Mouse (Mus musculus) right cerebral cortex, postnatal 36 days (tissue): ENCODE measurements around the gene Cd300ld5.
A peak's percentile ranks its signal among the peaks of the same experiment; 100 is the strongest.
"Not testable (repeated sequence)": the region's sequence is repeated elsewhere in the genome, so short reads cannot be mapped to it uniquely, and the experiment has no call there.

Experiments used
- DNase-seq, 2 experiments: peaks; one replicate each; pipeline ENCODE4 v3.0.0; 2022; ENCODE audit warnings: low spot score in 2 of 2, mixed read lengths in 1 of 2

The Cd300ld5 gene

DNA sequence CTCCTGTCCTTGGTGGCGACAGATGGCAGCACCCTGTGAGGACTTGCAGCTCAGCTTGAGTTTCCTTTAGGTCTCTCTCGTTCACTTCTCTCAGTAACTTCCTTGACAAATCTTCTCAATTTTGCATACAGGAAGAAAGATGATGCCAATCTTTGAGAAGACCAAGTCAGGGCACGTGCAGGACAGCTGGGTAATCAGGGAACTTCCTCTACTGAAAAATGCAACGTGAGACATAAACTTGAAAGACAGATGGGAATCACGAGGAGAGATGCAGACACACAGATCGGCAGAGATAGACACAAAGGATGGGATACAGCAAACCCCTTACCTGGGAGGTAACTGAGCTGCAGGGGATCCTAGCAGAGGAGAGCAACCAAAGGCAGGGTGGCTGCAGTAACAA is at the start of gene Cd300ld5:
Gene Cd300ld5, minus strand, starts transcription at position 101 of the 400 bp plus-strand sequence.
- DNase-seq = not testable (repeated sequence)

DNA sequence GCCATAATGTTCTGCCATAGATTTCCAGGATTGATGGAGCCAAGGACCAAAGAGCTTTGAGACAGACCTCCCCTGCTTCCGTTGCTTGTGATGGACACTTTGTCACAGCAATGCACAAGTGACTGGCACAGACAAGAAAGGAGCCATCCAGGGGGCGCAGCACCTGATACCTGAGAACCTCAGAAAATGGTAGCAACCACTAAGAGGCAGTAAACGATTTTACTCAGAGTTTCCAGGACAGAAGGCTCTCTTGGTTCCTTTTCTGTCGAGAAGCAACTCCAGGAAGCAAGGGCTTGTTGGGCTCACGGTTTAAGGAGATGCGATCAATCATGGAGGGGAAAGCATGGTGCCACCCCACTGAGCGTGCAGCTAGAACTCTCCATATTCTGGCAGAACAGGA is 48.6 kb upstream of the Cd300ld5 start:
- DNase-seq = no peak

GRCm38 (mm10) chr11:115085064-115085463 is 47.5 kb upstream of the Cd300ld5 start:
- no peak for DNase-seq

DNA sequence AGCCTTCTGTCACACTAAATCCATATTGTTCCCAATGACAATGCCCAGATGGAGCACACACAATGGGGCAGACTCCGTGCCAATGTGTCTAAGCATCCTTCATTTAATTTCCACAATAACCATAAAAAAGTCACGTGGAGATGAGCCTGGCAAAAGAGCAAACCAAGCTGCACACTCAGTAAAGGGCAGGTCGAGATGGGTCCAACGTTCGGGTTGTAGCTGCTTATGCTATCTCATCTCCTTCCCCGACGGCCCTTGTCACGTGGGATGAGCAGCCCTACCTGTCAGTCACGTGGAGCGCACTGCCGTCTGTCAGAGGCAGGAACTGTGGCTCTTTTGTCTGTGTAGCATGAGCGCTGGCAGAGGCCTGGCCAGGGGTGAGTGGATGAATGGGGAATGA is 47.0 kb upstream of the Cd300ld5 start:
- DNase-seq = no peak

DNA sequence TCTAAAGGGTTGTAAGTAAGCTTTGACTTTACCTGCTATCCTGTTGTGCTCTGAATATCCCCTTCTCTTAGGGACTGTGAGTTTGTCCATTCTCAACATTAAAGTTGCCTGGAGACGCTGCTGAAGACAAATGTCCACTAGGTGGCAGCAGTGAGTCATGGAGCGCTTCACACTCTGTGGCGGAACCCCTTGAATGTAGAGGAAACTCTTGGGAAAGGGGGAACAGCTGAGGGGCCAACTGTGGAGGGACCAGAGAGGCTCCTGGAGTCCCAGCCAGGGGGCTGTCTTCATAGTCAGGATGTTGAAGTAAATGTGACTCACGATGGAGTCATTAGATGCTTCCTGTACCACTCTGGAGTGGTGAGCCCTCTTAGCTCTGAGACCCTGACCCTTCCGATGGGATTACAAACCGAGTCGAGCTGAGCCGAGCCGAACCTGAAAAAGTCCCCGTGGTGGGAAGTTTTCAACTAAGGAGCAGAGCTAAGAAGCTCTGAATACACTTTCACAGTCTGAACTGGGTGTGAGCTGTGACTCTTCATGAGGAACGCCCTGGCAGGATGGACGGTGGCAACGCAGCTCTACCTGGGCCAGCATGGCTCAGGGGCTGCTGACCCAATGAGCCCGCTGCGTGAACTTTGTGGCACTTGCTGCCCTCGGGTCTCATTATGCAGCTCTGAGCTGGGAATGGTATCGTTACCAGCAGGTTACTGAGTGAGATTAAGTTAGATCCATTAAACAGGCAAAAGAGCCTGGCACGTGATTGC is 46.0 kb upstream of the Cd300ld5 start:
- DNase-seq = peak; percentile 28 to 34

- no peak for DNase-seq
Measured at GRCm38 (mm10) chr11:115082196-115082595, 44.6 kb upstream of the Cd300ld5 start.

GRCm38 (mm10) chr11:115081373-115081772 is 43.8 kb upstream of the Cd300ld5 start:
- no peak for DNase-seq

DNA sequence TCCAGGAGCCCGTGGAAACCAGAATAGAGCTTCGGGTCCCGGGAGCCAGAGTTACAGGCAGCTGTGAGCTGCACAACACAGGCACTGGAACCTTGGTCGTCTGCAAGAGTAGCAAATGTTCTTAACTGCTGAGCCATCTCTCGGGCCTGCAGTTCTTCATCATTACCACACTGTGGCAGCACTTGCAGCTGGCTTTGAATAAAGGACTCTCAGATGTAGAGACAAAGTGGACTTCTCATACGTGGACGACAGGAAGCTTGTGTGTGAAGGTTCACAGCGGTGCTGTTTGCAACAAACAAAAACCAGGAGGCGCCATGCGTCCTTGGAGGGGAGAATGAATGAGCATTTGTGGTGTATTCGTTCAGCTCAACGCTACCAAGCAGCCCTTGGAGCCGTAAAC is 43.3 kb upstream of the Cd300ld5 start:
- peak; percentile 24 to 29 for DNase-seq

DNA sequence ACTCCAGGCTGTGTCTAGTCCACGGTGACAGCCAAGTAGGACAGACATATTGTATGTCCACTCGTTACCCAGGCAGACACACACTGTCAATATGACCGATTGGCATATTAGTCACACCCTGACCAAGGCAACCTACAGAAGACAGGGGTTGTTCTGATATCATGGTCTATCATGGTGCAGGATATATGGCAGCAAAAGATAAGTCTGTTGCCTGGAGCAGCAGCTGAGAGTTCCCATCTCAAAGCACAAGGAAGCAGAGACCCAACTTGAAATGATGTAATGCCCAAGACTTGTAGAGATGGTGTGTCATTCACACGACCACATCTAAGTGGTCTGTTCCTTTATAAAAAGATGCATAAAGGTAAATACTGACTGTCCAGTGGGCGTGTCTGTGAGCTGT is 41.1 kb upstream of the Cd300ld5 start:
- no peak for DNase-seq

DNA sequence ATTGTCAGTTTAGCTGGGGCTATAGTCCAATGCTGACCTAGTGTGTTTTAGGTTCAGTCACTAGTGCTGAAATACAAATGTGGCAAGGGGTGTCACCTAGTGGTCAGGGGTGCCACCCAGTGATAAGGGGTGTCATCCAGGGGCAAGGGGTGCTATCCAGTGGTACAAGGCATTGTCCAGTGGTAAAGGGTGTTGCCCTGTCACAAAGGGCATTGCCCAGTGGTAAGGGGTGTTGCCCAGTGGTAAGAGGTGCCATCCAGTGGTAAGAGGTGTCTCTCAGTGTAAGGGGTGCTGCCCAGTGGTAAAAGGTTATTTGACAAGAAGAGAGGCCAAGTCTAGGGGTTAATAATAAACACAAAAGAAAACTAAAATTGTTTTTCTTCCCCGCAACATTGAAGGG is 39.9 kb upstream of the Cd300ld5 start:
- no peak for DNase-seq

DNA sequence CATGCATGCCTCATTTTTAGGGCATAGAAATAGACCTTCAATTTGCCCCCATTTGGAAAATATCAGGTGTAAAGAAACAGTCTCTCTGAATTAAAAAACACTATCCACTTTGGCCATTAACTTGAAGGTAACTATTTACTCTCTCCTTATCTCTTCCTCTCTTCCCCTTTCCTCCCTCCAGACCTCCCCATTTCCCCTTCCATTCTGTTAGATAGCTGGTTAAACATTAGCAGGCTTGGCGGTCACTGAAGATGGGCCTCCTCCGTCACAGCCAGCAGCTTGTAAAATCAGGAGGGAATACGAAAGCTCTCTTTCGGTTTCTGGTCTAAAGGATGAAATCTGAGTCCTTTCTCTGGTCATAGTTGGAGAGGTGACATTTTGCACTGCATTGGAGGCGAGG is 38.3 kb upstream of the Cd300ld5 start:
- no peak for DNase-seq

DNA sequence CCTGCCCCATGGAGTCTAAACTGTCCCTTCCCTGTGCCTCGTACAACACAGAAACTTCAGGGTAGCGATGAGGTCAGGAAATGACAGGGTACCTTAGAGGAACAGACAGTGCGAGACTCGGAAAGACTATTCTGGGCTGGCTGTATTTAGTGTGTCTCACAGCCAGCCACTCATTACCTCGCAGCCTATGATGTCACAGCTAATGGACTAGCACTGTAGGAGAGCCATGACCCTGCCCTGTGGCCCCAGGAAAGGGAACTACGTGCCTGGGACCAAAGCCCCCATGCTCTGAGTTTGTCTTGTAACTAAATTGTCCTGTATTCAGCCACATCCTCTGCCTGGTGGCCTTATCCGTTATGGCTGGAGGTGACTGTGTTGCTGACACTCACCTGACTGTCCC is 37.8 kb upstream of the Cd300ld5 start:
- no peak for DNase-seq

DNA sequence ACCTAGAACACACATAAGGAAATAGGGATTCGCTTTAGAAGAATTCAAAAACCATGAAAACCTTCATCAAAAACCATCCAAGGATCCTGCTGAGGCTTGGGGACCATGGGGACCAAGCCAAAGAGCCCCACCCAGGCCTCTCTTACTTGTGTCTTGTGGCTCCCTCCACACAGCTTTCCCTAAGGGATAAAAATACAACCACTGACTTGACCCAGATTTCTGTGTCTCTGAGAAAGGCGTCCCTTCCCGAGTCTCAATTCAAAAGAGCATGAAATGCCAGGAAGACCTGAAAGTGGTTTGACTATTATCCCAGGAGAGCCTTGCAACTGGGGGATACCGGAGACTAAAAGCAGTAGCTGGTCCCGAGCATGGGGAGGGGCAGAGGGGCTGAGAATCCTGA is 35.4 kb upstream of the Cd300ld5 start:
- DNase-seq = no peak

DNA sequence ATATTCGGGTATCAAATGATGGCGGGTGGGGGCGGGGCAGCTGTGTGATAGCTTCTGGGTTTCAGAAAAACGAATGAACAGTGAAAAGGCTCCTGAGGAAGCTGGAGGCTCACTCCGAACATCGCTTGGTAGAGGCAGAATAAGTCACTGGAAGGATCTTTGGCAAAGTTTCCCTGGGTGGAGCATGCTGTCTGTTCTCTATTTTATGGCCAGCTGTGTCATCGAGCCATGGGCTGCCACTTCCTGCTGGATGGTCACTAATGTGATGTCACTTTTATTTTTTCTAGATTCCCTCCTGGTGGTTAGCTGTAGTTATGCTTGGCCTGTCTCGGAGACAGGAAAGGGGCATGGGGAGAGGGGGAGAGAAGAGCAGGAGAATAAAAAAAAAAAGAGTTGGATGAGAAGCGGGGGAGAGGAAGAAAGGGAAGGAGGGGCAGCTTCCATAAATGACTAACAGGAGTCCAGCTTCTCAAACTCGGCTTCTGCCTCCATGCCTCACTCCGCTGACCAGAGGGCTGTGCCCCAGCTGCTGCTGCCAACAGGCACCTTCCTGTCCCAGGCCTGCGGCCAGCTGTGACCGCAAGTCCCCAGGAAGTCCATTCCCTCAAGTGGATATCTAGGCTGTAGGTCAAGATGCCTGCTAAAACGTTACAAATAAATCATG is 34.2 kb upstream of the Cd300ld5 start:
- DNase-seq = no peak

DNA sequence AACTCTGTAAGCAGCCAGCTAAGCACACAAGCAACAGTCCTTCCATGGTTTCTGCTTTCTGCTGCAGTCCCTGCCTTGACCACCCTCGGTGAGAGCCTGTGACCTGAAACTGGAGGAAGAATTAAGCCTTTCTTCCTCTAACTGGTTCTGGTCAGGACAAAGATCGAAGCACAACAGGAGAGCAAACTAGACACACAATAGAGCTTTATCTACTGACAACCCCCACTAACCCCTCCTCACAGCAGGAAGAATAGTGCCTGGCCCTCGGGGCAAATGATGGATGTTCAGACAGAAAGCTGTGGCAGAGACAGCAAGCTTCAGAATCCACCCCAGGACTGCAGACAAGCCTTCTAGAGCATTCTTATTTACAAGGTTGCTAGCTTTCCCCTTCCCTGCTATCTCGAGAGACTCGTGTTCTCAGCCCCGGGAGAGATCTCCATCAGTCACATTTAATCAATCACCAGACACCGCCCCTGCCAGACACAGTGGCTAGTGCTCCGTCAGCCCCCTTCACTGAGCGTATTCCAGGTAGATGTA is 33.5 kb upstream of the Cd300ld5 start:
- DNase-seq = no peak

- DNase-seq = no peak
Measured at GRCm38 (mm10) chr11:115066768-115067167, 29.2 kb upstream of the Cd300ld5 start.

DNA sequence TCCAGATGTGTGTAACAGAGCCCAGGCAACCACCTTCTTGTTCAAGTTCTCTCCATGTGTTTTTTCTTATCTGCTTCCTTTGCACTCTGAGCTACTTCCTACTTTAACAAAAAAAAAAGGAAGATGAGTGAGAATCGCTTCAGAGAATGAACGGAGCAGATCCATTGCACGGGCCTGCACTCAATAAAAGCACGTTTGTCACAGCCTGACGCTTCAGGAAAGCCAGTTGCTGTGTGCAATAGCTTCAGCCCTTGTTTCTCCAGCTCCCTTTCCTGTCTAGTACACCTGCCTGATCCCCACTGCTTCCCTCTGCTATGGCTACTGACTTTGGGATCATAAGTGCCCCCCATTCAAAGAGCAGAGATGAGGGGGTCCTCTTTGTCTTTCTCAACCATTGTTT is 24.5 kb upstream of the Cd300ld5 start, which contains the start of gene Cd300e:
Gene Cd300e, minus strand, starts transcription at position 101 of the 400 bp plus-strand sequence.
- DNase-seq = no peak

DNA sequence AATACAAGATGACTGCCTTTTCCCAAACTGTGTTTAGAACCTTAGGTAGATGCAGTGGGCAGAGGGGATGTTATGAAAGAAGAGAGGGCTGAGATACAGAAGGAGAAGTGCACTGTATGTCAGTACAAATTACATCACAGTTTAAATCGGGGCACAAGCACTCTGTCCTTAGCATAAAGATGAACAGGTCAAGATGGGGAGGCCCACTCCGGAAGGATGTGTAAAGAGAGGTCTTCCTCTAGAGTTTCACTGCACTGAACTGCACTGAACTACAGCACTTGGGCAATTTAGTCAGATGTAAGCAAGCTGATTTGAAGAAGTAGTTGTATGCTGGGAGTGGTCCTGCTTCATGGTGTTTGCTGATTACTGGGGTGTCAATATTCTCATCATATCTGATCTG is 22.2 kb upstream of the Cd300ld5 start:
- DNase-seq = no peak

GRCm38 (mm10) chr11:115058701-115059100 is 21.1 kb upstream of the Cd300ld5 start:
- DNase-seq = no peak

DNA sequence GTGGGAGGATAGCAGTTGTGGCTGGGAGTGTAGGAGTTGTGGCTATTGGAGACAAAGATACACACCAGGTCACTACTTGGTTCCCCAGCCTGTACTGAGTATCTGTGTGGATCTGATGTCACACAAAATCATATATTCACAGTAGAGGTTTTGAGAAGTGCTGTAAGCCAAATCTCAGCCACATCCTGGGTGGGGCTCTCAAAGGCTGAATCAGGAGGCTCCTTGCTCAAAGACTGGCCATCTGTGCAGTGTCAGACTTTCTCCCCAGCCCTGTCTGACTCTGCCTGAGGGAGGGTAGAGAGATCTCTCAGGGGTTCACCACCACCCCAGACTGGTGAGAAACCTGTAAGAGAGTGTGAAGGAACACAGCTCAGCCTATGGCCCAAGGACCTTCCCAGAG is 17.0 kb upstream of the Cd300ld5 start:
- DNase-seq = no peak

DNA sequence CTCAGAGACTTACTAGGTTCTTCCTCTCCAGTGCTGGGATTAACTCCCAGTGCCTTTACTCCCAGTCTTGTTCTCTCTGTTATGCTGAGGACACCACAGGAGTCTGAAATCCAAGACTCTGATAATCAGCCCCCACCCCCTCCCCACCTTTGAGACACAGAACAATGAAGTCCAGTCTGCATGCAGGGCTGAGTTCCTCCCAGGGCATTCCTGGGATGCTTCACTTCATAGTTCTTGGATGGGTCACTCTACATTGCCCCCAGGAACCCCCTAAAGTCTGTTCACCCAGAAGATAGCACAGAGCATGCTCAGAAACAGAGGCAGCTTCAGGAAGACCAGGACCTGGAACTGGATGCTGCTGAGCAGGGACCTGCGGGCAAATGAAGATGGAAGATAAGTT is 15.4 kb upstream of the Cd300ld5 start:
- DNase-seq = no peak

GRCm38 (mm10) chr11:115052206-115052605 is 14.6 kb upstream of the Cd300ld5 start:
- DNase-seq = no peak

DNA sequence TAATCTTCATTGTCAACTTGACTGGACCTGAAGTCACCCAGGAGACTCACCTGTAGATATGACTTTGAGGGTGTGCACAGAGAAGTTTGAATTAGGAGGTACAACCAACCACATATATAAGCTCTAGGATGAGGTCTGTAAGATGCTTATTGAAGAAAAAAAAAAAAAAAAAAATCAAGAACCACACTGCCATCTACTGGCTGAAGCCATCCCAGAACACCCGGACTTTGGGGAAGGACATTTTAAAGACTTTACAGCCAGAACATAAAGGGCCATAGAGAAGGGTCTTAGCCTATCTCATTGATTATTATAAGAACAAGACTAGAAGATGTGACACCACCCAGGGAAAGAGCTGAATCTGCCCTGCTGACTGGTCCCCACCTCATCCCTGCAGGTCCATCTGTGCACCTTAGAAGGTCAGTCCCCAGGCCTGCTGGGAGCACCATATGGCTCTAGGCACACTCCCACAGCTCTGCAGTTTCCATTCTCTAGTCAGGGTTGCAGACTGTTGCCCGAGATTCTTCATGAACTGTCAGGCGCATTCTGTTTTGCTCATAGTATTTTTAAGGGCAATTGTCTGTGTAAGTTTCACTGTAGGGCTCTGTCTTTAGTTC is 11.8 kb upstream of the Cd300ld5 start:
- no peak for DNase-seq
